Mouse (Mus musculus): ENCODE data around the gene Tmem216.

Tmem216 gene

DNA sequence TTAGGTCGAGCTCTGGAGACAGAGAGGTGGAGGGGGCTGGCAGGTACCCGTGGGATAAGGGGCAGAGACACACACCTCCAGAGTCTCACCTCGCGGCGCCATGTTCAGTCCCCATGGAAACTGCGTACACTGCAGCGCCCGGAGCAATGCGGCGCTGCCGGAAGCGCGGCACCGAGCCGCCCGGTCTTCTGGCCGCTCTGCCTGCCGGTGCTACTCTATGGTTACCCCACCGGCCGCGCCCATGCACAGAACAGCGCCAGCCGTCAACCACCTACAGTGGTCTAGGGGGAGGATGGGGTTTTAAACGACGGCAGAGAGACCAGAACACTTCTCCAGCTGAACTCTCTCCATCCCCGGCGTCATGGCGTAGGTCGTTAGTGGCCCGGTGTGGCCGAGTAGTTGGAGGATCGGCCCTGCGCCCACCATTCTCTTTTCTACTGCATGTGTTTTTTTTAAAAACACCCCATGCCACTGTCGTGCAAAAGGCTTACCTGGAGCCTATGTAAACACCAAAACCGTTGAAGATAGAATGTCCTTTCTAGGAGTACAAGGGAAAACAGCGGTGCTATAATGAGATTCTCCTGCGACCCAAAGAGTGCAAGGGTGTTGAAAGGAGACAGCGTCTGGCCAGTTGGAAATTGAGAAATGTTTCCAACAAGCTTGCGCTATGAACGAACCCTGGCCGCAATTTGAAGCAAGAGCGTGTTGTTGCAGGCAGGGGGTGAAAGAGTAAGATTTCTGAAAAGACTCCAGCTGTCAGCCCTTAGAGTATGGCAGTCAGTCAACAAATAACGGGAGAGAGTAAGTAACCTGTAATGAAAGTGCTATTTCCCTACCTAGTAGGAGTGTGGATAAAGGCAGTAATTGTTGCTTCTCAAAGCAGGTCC lies at the start of gene Tmem216:
Gene Tmem216, minus strand, starts transcription at position 615 of the 887 bp plus-strand sequence.
- DNase-seq: peak; percentile 91

DNA sequence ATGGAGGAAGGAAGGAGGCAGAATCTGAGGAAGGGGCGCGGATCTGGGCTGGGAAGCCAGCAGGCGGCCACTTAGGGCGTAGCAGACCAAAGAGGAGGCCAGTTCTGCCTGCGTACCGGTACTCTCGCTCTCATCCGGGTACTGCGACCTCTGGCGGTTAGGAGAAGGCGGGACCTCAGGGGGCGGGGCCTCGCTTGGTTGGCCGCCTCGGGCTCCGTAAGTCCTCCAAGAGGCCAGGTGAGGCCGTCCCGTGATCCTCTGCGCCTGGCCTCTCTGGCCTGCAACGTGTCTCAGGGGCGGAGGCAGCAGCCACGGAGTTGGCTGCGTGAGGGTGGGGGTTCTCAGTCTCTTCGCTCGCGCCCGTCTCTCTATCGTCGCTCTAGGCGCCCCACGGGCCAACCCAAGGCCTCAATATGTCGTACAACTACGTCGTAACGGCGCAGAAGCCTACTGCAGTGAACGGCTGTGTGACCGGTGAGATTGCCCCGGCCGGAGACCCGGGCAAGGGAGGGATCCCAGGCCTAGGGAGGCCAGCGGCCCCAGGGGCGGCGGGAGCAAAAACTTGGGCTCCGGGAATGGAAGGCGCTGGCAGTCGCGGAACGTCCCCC lies 49.4 kb upstream of the Tmem216 start, which contains the start of the genes Ddb1 and Tkfc:
Gene Ddb1, plus strand, starts transcription at position 35 of the 608 bp plus-strand sequence.
Gene Tkfc, minus strand, starts transcription at position 362 of the 608 bp plus-strand sequence.
- DNase-seq: peak; percentile 99

GRCm38 (mm10) chr19:10604534-10604933 lies 48.5 kb upstream of the Tmem216 start:
- no peak for DNase-seq

GRCm38 (mm10) chr19:10603660-10604523 lies 47.9 kb upstream of the Tmem216 start:
- DNase-seq: peak; percentile 82

DNA sequence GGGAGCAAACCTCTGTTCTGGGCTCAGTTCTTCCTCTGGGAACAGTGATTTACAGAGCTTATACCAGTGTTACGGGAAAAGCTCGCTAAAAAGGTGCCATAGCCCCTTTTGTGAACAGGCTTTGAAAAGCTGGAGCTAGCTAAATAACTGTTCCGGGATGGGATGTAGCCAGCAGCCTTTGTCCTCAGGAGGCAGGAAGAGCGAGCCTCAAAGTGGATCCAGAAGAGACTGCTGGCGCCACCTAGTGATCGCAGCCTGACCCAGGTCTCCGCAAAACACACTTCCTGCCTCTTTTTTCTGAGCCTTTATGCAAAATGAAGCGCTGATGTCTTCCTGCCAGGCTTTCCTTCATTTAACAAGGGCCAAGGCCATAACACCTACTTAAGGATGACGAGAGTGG lies 46.7 kb upstream of the Tmem216 start:
- peak; percentile 93 for DNase-seq

DNA sequence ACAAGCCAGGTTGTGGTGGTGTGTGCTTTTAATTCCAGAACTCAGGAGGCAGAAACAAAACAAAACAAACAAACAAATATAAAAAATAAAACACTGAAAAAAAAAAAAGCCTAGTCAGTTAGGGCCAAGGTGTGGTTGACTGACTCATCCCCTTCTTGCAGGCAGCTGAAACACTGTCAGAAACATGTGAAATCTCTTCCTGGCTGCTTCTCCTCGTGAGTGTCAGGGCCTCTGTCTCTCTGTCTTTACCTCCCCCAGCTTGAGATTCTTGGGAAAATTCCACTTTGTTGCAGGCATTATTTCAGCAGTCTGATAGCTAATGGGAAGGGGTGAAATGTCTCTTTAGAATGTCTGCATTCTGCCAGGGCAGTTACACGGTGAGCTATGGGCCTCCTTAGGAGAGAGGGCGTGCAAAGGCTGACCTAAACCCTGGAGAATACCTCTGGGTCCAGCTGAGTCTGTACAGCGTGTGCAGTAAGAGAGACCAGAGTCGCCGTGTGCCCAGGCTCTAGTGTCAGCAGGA lies 46.3 kb upstream of the Tmem216 start:
- DNase-seq: no peak

DNA sequence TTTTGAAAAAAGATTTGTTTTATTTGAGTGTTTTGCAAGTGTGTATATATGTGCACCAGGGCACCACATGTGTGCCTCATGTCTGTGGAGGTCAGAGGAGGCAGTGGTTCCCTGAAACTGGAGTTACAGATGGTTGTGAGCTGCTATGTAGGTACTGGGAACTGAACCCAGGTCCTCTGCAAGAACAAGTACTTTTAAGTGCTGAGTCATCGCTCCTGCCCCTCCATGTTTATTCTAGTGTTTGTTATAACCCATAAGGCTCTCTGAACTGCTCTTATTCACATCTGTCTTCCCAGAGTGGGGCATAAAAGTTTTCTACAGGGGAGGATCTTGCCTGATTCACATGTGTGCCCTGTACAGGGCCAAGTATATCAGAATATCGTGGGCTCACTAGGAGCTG lies 43.6 kb upstream of the Tmem216 start:
- no peak for DNase-seq

DNA sequence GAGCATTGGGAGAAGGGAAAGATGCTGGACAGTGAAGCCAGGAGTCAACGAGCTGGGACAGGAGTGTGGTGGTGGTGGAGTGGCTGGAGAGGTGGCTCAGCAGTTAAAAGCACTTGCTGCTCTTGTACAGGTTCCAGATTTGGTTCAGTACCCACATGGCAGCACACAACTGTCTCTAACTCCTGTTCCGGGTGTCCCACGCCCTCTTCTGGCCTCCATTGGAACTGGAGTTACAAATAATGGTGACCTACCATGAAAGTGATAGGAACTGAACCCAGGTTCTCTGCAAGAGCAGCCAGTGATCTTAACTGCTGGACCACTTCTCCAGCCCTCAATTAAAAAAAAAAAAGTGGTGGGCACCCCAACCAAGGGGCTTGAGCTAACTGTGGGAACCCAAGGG lies 42.1 kb upstream of the Tmem216 start:
- DNase-seq: no peak

GRCm38 (mm10) chr19:10591659-10592377 lies 35.8 kb upstream of the Tmem216 start:
- no peak for DNase-seq

GRCm38 (mm10) chr19:10590301-10590700 lies 34.3 kb upstream of the Tmem216 start:
- no peak for DNase-seq

DNA sequence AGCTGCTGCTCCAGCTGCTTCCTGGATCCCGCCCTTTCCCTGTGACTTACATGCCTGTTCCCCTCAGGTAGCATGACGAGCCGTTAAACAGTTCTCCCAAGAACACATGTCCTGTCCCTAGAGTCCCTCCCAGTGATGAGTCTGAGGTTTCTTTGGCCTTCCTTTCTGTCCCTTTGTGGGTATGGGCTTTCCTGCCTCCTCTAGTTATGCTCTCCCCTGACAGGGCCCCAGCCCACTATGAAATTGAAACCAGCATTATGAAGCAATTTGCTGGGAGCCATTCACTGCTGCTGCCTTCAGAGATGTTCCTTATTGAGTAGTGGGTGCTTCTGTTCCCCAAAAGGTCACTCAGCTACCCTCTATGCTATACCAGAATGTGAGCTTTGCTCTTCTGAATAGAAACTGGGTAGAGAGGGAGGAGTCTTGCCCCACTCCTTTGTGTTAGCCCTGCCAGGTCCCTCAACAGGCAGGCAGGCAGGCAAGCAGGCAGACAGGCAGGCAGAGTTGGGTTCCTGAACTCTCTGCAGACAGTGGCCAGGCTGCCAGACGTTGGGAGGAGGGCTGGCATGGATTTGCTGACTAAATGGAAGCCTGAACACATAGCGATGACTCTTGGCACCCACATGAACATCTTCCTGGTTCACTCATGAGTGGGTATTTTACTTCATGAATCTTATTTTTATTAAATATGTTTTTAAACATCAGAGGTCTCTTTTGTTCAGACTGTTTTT lies 33.3 kb upstream of the Tmem216 start:
- DNase-seq: no peak

- no peak for DNase-seq
These were observed 31.2 kb upstream of the Tmem216 start for GRCm38 (mm10) chr19:10587231-10587630.

DNA sequence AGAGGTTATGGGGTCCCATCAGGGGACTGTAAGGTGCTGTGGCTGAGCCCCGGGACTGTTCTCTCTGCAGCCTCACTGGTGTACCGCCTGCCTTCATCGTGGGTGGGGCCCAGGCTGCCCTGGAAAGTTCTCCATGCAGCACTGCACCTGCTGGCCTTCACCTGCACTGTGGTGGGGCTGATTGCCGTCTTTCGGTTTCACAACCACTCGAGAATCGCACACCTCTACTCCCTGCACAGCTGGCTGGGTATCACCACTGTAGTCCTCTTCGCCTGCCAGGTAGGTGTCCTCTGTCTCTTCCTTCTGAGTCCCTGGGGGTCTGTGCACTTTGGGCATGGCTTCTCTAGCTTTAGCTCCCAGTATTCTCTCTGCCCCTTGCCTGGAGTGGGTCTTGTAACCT lies 29.1 kb upstream of the Tmem216 start:
- DNase-seq: no peak

GRCm38 (mm10) chr19:10583550-10584146 lies 27.6 kb upstream of the Tmem216 start:
- no peak for DNase-seq

DNA sequence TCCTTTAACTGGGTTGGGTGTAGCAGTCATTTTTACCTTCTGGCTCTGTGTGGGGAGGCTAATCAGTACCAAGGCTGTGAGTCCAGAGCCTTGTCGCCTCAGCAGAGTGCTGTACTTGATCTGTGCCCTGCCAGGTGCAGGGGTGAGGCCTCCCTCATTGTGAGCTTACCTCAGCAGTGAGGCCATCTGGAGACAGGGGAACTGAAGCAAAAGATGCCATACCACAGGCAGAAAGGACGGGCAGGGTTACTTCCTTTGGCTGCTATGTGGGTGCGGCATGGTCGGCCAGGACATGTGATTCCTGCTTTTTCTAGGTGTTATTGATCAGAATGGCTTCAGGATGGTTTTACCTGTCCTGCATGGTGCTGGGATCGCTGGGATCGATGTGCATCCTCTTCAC lies 25.9 kb upstream of the Tmem216 start:
- DNase-seq: no peak

DNA sequence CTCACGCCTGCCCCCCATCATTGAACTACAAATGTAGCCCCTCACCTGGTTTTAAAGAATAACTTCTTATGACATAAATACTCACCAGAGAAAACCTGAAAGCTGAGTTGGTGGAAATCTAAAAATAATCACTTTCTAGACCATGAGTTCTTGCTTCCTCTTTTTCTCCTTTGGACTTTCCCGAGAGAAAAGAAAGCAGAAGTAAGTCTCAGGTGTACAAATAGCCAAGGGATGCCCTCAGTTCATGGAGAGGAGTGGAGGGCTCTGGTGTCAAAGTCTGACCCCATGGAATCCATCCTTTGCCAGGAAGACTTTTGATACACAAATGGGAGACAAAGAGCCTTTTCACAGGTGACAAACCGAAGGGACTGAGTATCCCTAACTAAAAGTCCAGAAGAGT lies 24.7 kb upstream of the Tmem216 start:
- DNase-seq: no peak

DNA sequence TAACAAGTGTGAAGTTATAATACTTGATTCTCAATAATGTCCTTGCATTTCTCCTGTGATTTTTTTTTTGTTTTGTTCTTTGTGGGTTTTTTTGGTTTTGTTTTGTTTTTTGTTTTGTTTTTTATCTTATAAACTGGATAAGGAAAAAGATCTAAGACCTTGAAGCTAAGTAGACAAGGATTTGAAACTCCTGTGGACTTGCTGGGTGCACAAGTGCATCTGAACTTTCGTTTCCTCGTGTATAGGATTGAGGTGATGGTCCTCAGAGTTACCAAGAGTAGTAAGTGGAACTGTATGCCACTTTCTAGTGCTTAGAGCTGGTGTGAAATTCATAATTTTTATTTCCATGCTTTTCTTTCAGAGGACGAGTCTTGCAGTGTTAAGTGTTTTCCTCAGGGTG lies 24.1 kb upstream of the Tmem216 start:
- DNase-seq: no peak

GRCm38 (mm10) chr19:10576690-10577561 lies 20.9 kb upstream of the Tmem216 start, which contains the start of the genes Cyb561a3 and Tmem138:
Gene Cyb561a3, plus strand, starts transcription at chr19:10577172.
Gene Tmem138, minus strand, starts transcription at chr19:10577362.
- peak; percentile 95 for DNase-seq

DNA sequence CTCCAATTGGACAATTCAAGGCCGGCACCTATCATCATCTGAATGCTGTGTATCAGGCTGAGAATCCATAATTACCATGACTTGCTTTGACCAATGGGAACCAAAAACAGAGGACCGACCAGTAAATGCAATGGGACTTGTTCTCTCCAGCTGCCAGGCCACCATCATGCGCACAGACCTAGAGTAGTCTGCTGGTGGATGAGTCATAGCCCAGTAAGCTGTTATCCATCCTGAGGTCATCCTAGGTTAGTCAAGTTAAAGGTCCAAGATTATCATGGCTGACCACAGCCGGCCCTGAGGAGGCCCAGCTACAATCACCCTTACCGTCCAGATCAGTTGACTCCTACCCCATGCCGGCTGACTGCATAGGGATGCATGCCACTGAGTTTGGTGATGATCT lies 13.6 kb upstream of the Tmem216 start:
- DNase-seq: no peak

GRCm38 (mm10) chr19:10565217-10565616 lies 9.2 kb upstream of the Tmem216 start:
- no peak for DNase-seq
